Mouse (Mus musculus) liver, embryonic 11.5 days (tissue): ENCODE data around the gene Ywhag. TPM values are rescaled to one million over a fixed set of nuclear protein-coding genes. Genes with fewer than 3 reads are reported as not detected.

Source experiments
- ATAC-seq: fragments of 200-750 bp; cut with Nextera tagmentation; replicated peaks from 2 replicates; pipeline ENCODE4 v1.8.0; 2017; ENCODE audit warnings: moderate number of reproducible peaks, mild to moderate bottlenecking, moderate TSS enrichment, moderate library complexity; ENCODE audit not compliant: low FRiP score
- DNase-seq: peaks from one replicate; pipeline ENCODE4 v3.0.0-alpha.2; 2017; ENCODE audit warnings: low spot score
- H3K27ac ChIP-seq: fragments of 300-500 bp; sonication (generic); 2 replicates; pipeline ENCODE4 v1.5.1; 2014; ENCODE audit warnings: mild to moderate bottlenecking, low read depth, low read length, control low read depth
- H3K27me3 ChIP-seq: fragments of 300-500 bp; sonication (generic); replicated peaks from 2 replicates; pipeline ENCODE4 v1.6.1; 2014; ENCODE audit warnings: low read length, mixed read lengths; ENCODE audit not compliant: control insufficient read depth, insufficient read depth
- H3K36me3 ChIP-seq: fragments of 300-500 bp; sonication (generic); 2 replicates; pipeline ENCODE4 v1.6.1; 2014; ENCODE audit warnings: mild to moderate bottlenecking, low read length, moderate library complexity, mixed read lengths; ENCODE audit not compliant: control insufficient read depth, insufficient read depth
- H3K4me1 ChIP-seq: fragments of 300-500 bp; sonication (generic); replicated peaks from 2 replicates; pipeline ENCODE4 v1.6.1; 2014; ENCODE audit warnings: low read length, mixed read lengths; ENCODE audit not compliant: control insufficient read depth, insufficient read depth
- H3K4me2 ChIP-seq: fragments of 300-500 bp; sonication (generic); 2 replicates; pipeline ENCODE4 v1.6.1; 2014; ENCODE audit warnings: mild to moderate bottlenecking, control low read depth, moderate library complexity
- H3K4me3 ChIP-seq: fragments of 300-500 bp; sonication (generic); 2 replicates; pipeline ENCODE4 v1.5.1; 2014; ENCODE audit warnings: low read depth, low read length, control low read depth
- H3K9ac ChIP-seq: fragments of 300-500 bp; sonication (generic); 2 replicates; pipeline ENCODE4 v1.6.1; 2014; ENCODE audit warnings: low read depth, low read length, control low read depth
- H3K9me3 ChIP-seq: fragments of 300-500 bp; sonication (generic); 2 replicates; pipeline ENCODE4 v1.6.1; 2016; ENCODE audit warnings: low read length, inconsistent platforms, mixed read lengths; ENCODE audit not compliant: control insufficient read depth
- WGBS: fragments of 180-500 bp; shearing (Covaris S2); extraction: QIAGEN DNeasy Blood & Tissue Kit; methylation state at CpG from one replicate; pipeline ENCODE4 v1.1.7; 2014; 5-methylcytosine and 5-hydroxymethylcytosine counted together
- polyA plus RNA-seq: library from polyadenylated mRNA; unstranded; fragments of >200 nt; fragmentation: Nextera tagmentation; extraction: Ambion mirVana; gene quantifications from 2 replicates; pipeline ENCODE4 v1.2.1, GENCODE M21; 2014

Ywhag gene
- polyA plus RNA-seq, result 97.3 and 99.8 TPM in 2 replicates

GRCm38 (mm10) chr5:135934481-135935175 lies at the start of gene Ywhag:
Gene Ywhag, minus strand, starts transcription at chr5:135934616.
- H3K4me1 ChIP-seq, result peaks cover 16% of the 10 kb centered on the region
- peaks cover 17% of the 10 kb centered on the region for H3K36me3 ChIP-seq
- no peaks in the 10 kb centered on the region for H3K27me3 ChIP-seq
- H3K4me2 ChIP-seq, result peak within 1 kb of the TSS; percentile 65
- ATAC-seq (peak; percentile 94), DNase-seq (peak; percentile 97)
- under 1% methylated on average over 47 of the region's 48 CpGs for WGBS
- H3K4me3 ChIP-seq, result peak within 1 kb of the TSS; percentile 89
- H3K9ac ChIP-seq, result peak within 1 kb of the TSS; percentile 95
- peak within 1 kb of the TSS; percentile 98 for H3K27ac ChIP-seq
- H3K9me3 ChIP-seq, result no peaks in the 10 kb centered on the region

GRCm38 (mm10) chr5:135982398-135982797 lies 48.0 kb upstream of the Ywhag start:
- no peaks in the 10 kb centered on the region for H3K27me3 ChIP-seq
- H3K4me2 ChIP-seq, result no peak overlapping the region
- H3K4me1 ChIP-seq, result no peaks in the 10 kb centered on the region
- no peaks in the 10 kb centered on the region for H3K9me3 ChIP-seq
- no peak overlapping the region for H3K9ac ChIP-seq
- WGBS, result 38% methylated on average over 6 of the region's 6 CpGs
- no peak overlapping the region for H3K4me3 ChIP-seq
- H3K27ac ChIP-seq, result no peak overlapping the region
- DNase-seq, result no peak
- no peak for ATAC-seq
- no peaks in the 10 kb centered on the region for H3K36me3 ChIP-seq

DNA sequence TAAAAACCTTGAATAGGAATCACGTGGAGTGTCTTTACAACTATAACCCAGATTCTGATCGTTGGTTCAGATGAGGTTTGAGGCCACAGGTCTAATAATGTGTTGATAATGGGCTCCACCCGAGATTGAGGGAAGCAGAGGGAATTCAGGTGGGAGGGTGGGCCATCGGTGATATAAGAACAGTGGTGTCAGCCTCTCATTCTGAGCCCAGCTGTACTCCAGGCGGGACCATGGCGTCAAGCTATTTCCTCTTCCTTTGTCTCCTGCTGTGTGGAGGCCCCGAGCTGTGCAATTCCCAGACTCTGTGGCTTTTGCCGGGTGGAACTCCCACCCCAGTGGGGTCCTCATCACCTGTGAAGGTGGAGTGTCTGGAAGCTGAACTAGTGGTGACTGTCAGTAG lies 45.5 kb upstream of the Ywhag start, which contains the start of gene Zp3:
TSS of gene Zp3 (plus strand) at position 196 of the 400 bp plus-strand sequence.
- ATAC-seq (no peak), DNase-seq (no peak)
- H3K9ac ChIP-seq, result no peak within 1 kb of the TSS
- H3K36me3 ChIP-seq, result no peaks in the 10 kb centered on the region
- H3K4me3 ChIP-seq, result no peak within 1 kb of the TSS
- no peak within 1 kb of the TSS for H3K4me2 ChIP-seq
- WGBS, result 62% methylated on average over 8 of the region's 8 CpGs
- no peaks in the 10 kb centered on the region for H3K9me3 ChIP-seq
- no peak within 1 kb of the TSS for H3K27ac ChIP-seq
- H3K4me1 ChIP-seq, result no peaks in the 10 kb centered on the region
- H3K27me3 ChIP-seq, result no peaks in the 10 kb centered on the region

DNA sequence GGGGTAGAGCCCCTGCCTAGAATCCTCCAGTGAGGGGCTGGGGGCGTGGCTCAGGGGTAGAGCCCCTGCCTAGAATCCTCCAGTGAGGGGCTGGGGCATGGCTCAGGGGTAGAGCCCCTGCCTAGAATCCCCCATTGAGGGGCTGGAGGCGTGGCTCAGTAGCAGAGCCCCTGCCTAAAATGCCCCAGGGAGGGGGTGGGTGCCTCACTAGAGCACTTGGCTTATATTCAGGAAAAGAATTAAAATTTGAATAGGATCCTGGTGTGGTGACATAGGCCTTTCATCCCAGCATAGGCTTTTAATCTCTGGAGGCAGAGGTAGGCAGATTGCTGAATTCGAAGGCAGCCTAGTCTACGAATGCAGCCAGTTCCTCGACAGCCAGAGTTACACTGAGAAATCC lies 45.0 kb upstream of the Ywhag start:
- Histone ChIP-seq H3K4me1 (no peaks in the 10 kb centered on the region), H3K36me3 (no peaks in the 10 kb centered on the region), H3K9me3 (no peaks in the 10 kb centered on the region), H3K27ac (no peak overlapping the region), H3K27me3 (no peaks in the 10 kb centered on the region), H3K4me3 (no peak overlapping the region), H3K4me2 (no peak overlapping the region), H3K9ac (no peak overlapping the region)
- whole genome bisulfite sequencing, result 87% methylated on average over 5 of the region's 5 CpGs
- no peak for DNase-seq
- ATAC-seq, result no peak

- no peaks in the 10 kb centered on the region for H3K9me3 ChIP-seq
- no peaks in the 10 kb centered on the region for H3K27me3 ChIP-seq
- DNase-seq (no peak), ATAC-seq (no peak)
- H3K36me3 ChIP-seq, result no peaks in the 10 kb centered on the region
- no peak overlapping the region for H3K9ac ChIP-seq
- no peak overlapping the region for H3K4me2 ChIP-seq
- no peaks in the 10 kb centered on the region for H3K4me1 ChIP-seq
- no peak overlapping the region for H3K27ac ChIP-seq
- WGBS, result 87% methylated on average over 8 of the region's 8 CpGs
- no peak overlapping the region for H3K4me3 ChIP-seq
Observed at GRCm38 (mm10) chr5:135975893-135976668, 41.7 kb upstream of the Ywhag start.

DNA sequence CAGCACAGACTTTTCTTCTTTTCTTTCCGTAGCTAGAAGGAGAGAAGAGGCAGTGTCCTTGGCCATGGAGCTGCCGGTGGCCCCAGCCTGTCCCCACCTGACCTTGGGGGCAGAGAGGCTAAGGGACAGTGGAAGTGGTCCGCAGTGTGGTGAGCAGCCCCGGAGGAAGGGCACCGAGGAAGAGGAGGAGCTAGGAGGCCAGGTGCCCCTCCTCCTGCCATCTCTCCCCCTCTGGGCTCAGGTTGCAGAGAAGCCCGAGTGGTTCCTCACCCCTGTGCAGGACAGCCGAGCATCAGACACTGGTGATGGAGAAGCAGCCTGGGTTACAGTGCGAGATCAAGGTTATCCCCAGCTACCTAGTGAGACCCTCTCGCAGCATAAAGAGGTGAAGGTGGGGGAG lies 39.9 kb upstream of the Ywhag start, which contains the start of gene Ssc4d:
TSS of gene Ssc4d (minus strand) at position 167 of the 400 bp plus-strand sequence.
- no peak within 1 kb of the TSS for H3K4me2 ChIP-seq
- H3K4me1 ChIP-seq, result no peaks in the 10 kb centered on the region
- DNase-seq (no peak), ATAC-seq (0 out of 2 replicates have a peak, but pooled peaks have one; percentile 18)
- no peak within 1 kb of the TSS for H3K27ac ChIP-seq
- H3K9ac ChIP-seq, result no peak within 1 kb of the TSS
- H3K27me3 ChIP-seq, result no peaks in the 10 kb centered on the region
- no peak within 1 kb of the TSS for H3K4me3 ChIP-seq
- no peaks in the 10 kb centered on the region for H3K36me3 ChIP-seq
- WGBS, result 17% methylated on average over 9 of the region's 9 CpGs
- H3K9me3 ChIP-seq, result no peaks in the 10 kb centered on the region

DNA sequence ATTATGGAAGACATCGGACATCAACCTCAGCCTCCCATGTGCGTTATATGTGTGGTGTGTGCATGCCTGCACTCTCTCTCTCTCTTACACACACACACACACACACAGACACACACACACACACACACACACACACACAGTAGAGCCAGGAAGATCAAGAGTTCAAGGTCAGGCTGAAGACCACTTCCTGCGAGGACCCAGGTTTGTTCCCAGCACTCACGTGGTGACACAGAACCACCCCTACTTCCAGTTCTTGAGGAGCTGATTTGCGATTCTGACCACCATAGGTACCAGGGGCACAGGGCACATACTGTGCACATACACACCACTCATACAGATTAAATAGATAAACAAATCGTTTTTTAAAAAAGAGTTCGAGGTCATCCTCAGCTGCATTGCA lies 37.5 kb upstream of the Ywhag start:
- Histone ChIP-seq H3K4me3 (no peak overlapping the region), H3K4me2 (no peak overlapping the region), H3K36me3 (no peaks in the 10 kb centered on the region), H3K9me3 (no peaks in the 10 kb centered on the region), H3K27me3 (no peaks in the 10 kb centered on the region), H3K4me1 (no peaks in the 10 kb centered on the region), H3K27ac (no peak overlapping the region), H3K9ac (no peak overlapping the region)
- no peak for DNase-seq
- WGBS, result 82% methylated on average over 7 of the region's 7 CpGs
- no peak for ATAC-seq

DNA sequence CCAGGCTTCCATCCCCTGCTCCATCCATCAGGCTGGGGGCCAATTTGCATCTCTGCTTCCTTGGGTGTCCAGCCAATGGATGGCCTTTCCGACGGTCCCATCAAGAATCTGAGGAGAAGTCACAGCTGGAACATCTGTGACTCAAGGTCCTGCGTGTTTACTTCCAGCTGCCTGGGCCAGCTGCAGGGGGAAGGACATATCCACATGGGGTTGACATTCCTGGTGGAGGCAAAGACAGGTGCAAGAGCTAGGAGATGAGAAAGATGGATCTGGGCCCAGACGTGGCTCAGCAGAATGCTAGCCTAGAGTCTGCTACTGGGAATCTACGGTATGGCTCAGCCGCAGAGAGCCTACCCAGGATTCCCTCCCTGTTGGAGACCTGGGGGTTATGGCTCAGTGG lies 35.8 kb upstream of the Ywhag start:
- DNase-seq (no peak), ATAC-seq (no peak)
- H3K27ac ChIP-seq, result no peak overlapping the region
- H3K4me1 ChIP-seq, result peaks cover 4% of the 10 kb centered on the region; the same call in 1 of the 2 replicates
- 0 out of 2 replicates have a peak, but pooled peaks cover 4% of the 10 kb centered on the region for H3K27me3 ChIP-seq
- no peak overlapping the region for H3K4me2 ChIP-seq
- H3K36me3 ChIP-seq, result no peaks in the 10 kb centered on the region
- H3K9me3 ChIP-seq, result no peaks in the 10 kb centered on the region
- no peak overlapping the region for H3K4me3 ChIP-seq
- WGBS, result 76% methylated on average over 6 of the region's 6 CpGs
- H3K9ac ChIP-seq, result no peak overlapping the region
